Mouse (Mus musculus): ENCODE data around the gene Insl6. TPM values are rescaled to one million over a fixed set of nuclear protein-coding genes. Genes with fewer than 3 reads are reported as not detected.

The Insl6 gene
- total RNA-seq, 2 experiments from 2014 or later = 0.32 TPM; not detected in 1

GRCm38 (mm10) chr19:29360251-29360650 lies 35.1 kb upstream of the Insl6 start:
- no peak for DNase-seq
- intact Hi-C loops (cut with DNase I) = loop anchor here (5.0 kb wide), 1 partner anchor 202 kb away; no protein-coding TSS in a partner anchor

- intact Hi-C loops (cut with DNase I) = loop anchor here (5.0 kb wide), 1 partner anchor 104 kb away; the partner anchor contains the start of gene Jak2
- DNase-seq = no peak
Observed at GRCm38 (mm10) chr19:29356281-29356680, 31.1 kb upstream of the Insl6 start.

- peak; percentile 90 to 93 for DNase-seq
- intact Hi-C loops (cut with DNase I) = loop anchor here (1.0 to 5.0 kb wide), 6 partner anchors 58 to 579 kb away; partner anchors contain the start of gene Jak2
Observed at GRCm38 (mm10) chr19:29354895-29355877, 30.0 kb upstream of the Insl6 start.

GRCm38 (mm10) chr19:29350991-29351390 lies 25.8 kb upstream of the Insl6 start:
- intact Hi-C loops (cut with DNase I) = loop anchor here (5.0 kb wide), 1 partner anchor 54 kb away; no protein-coding TSS in a partner anchor
- no peak for DNase-seq

GRCm38 (mm10) chr19:29345636-29346035 lies 20.5 kb upstream of the Insl6 start:
- no peak for DNase-seq
- intact Hi-C loops (cut with DNase I) = no loop called here

GRCm38 (mm10) chr19:29344868-29345267 lies 19.7 kb upstream of the Insl6 start:
- intact Hi-C loops (cut with DNase I) = no loop called here
- no peak for DNase-seq

- DNase-seq = no peak
- intact Hi-C loops (cut with DNase I) = no loop called here
Observed at GRCm38 (mm10) chr19:29342281-29342680, 17.1 kb upstream of the Insl6 start.

GRCm38 (mm10) chr19:29341029-29341428 lies 15.9 kb upstream of the Insl6 start:
- DNase-seq = no peak
- intact Hi-C loops (cut with DNase I) = no loop called here

- no peak for DNase-seq
- intact Hi-C loops (cut with DNase I) = no loop called here
Observed at GRCm38 (mm10) chr19:29336624-29337023, 11.5 kb upstream of the Insl6 start.

- DNase-seq = peak; percentile 19 to 35
- intact Hi-C loops (cut with DNase I) = no loop called here
Observed at GRCm38 (mm10) chr19:29334068-29334745, 9.1 kb upstream of the Insl6 start, which contains the start of gene Rln1. Rln1 (minus strand) TSS chr19:29334670.

- intact Hi-C loops (cut with DNase I) = no loop called here
- DNase-seq = no peak
Observed at GRCm38 (mm10) chr19:29326822-29327552, 1.8 kb upstream of the Insl6 start.

GRCm38 (mm10) chr19:29326396-29326795 lies 1.2 kb upstream of the Insl6 start:
- no peak for DNase-seq
- intact Hi-C loops (cut with DNase I) = no loop called here

GRCm38 (mm10) chr19:29325852-29326180 lies 660 bp upstream of the Insl6 start:
- DNase-seq = no peak
- intact Hi-C loops (cut with DNase I) = no loop called here

GRCm38 (mm10) chr19:29323416-29324049 lies 1.6 kb downstream of the Insl6 start:
- intact Hi-C loops (cut with DNase I) = no loop called here
- no peak for DNase-seq

GRCm38 (mm10) chr19:29312661-29313060 lies 12.5 kb downstream of the Insl6 start:
- intact Hi-C loops (cut with DNase I) = no loop called here
- no peak for DNase-seq

- intact Hi-C loops (cut with DNase I) = no loop called here
- DNase-seq = no peak
Observed at GRCm38 (mm10) chr19:29311791-29312190, 13.4 kb downstream of the Insl6 start.

- DNase-seq = no peak
- intact Hi-C loops (cut with DNase I) = no loop called here
Observed at GRCm38 (mm10) chr19:29308832-29309231, 16.3 kb downstream of the Insl6 start.

GRCm38 (mm10) chr19:29302119-29302518 lies 23.0 kb downstream of the Insl6 start:
- intact Hi-C loops (cut with DNase I) = no loop called here
- DNase-seq = no peak

- intact Hi-C loops (cut with DNase I) = no loop called here
- DNase-seq = no peak
Observed at GRCm38 (mm10) chr19:29300919-29301318, 24.2 kb downstream of the Insl6 start.

GRCm38 (mm10) chr19:29297366-29297765 lies 27.8 kb downstream of the Insl6 start:
- intact Hi-C loops (cut with DNase I) = loop anchor here (5.0 kb wide), 1 partner anchor 55 kb away; no protein-coding TSS in a partner anchor
- no peak for DNase-seq
